Mouse (Mus musculus) forebrain, embryonic 14.5 days (tissue): ENCODE results near the gene 1700049E17Rik1. TPM values are rescaled to one million over a fixed set of nuclear protein-coding genes. Genes with fewer than 3 reads are reported as not detected.
"Not testable (repeated sequence)": the region's sequence is repeated elsewhere in the genome, so short reads cannot be mapped to it uniquely, and the experiment has no call there.

Experiments used
- ATAC-seq: fragments of 200-750 bp; cut with Nextera tagmentation; 2 replicates; pipeline ENCODE4 v1.8.0; 2017; ENCODE audit warnings: mild to moderate bottlenecking, moderate library complexity
- DNase-seq: peaks from one replicate; pipeline ENCODE4 v3.0.0-alpha.2; 2015; ENCODE audit warnings: low spot score
- H3K27ac ChIP-seq: fragments of 300-500 bp; sonication (generic); 2 replicates; pipeline ENCODE4 v1.5.1; 2014; ENCODE audit warnings: low read depth, mild to moderate bottlenecking, control low read depth, low read length, moderate library complexity
- H3K27me3 ChIP-seq: fragments of 300-500 bp; sonication (generic); replicated peaks from 2 replicates; pipeline ENCODE4 v1.6.1; 2014; ENCODE audit warnings: low read length, control low read depth, mixed read lengths; ENCODE audit not compliant: control insufficient read depth, insufficient read depth
- H3K36me3 ChIP-seq: fragments of 300-500 bp; sonication (generic); 2 replicates; pipeline ENCODE4 v1.6.1; 2014; ENCODE audit warnings: low read length, control low read depth; ENCODE audit not compliant: control insufficient read depth, insufficient read depth
- H3K4me1 ChIP-seq: fragments of 300-500 bp; sonication (generic); 2 replicates; pipeline ENCODE4 v1.6.1; 2014; ENCODE audit warnings: antibody characterized with exemption, low read length, control low read depth; ENCODE audit not compliant: control insufficient read depth, insufficient read depth
- H3K4me2 ChIP-seq: fragments of 300-500 bp; sonication (generic); 2 replicates; pipeline ENCODE4 v1.6.1; 2014; ENCODE audit warnings: mild to moderate bottlenecking, control low read depth, low read length
- H3K4me3 ChIP-seq: fragments of 300-500 bp; sonication (generic); 2 replicates; pipeline ENCODE4 v1.5.1; 2014; ENCODE audit warnings: low read depth, low read length, control low read depth
- H3K9ac ChIP-seq: fragments of 300-500 bp; sonication (generic); 2 replicates; pipeline ENCODE4 v1.6.1; 2014; ENCODE audit warnings: mild to moderate bottlenecking, low read length, control low read depth, moderate library complexity
- H3K9me3 ChIP-seq: fragments of 300-500 bp; sonication (generic); replicated peaks from 2 replicates; pipeline ENCODE4 v1.6.1; 2016; ENCODE audit warnings: low read length, control low read depth, mixed read lengths; ENCODE audit not compliant: control insufficient read depth
- WGBS: fragments of 180-500 bp; shearing (Covaris S2); extraction: QIAGEN DNeasy Blood & Tissue Kit; methylation state at CpG from one replicate; pipeline ENCODE4 v1.1.7; 2014; 5-methylcytosine and 5-hydroxymethylcytosine counted together
- polyA plus RNA-seq: library from polyadenylated mRNA; unstranded; fragments of >200 nt; fragmentation: Nextera tagmentation; extraction: Ambion mirVana; gene quantifications from 2 replicates; pipeline ENCODE4 v1.2.1, GENCODE M21; 2014

1700049E17Rik1 gene
- polyA plus RNA-seq = not detected in 2 replicates

GRCm38 (mm10) chr14:41924649-41925048 is at the start of gene 1700049E17Rik1:
1700049E17Rik1 (plus strand) TSS chr14:41924949.
- H3K4me3 ChIP-seq, H3K9ac ChIP-seq, H3K4me2 ChIP-seq, ATAC-seq, H3K4me1 ChIP-seq, H3K27ac ChIP-seq, H3K9me3 ChIP-seq, H3K27me3 ChIP-seq, H3K36me3 ChIP-seq, DNase-seq: not testable (repeated sequence)
- WGBS = no CpG with 5 or more reads among the region's 1 CpGs

GRCm38 (mm10) chr14:41907190-41907589 is 17.6 kb upstream of the 1700049E17Rik1 start, which contains the start of gene Gm7980:
Gm7980 (minus strand) TSS chr14:41907290.
- H3K27ac ChIP-seq, DNase-seq, ATAC-seq, H3K27me3 ChIP-seq, H3K4me1 ChIP-seq, H3K9ac ChIP-seq, H3K4me3 ChIP-seq, H3K9me3 ChIP-seq, H3K36me3 ChIP-seq, H3K4me2 ChIP-seq: not testable (repeated sequence)
- no CpG with 5 or more reads among the region's 2 CpGs for WGBS

GRCm38 (mm10) chr14:41943695-41944094 is 18.9 kb downstream of the 1700049E17Rik1 start, which contains the start of gene 1700024B05Rik:
1700024B05Rik (plus strand) TSS chr14:41943995.
- not testable (repeated sequence) for H3K36me3 ChIP-seq, DNase-seq, H3K4me3 ChIP-seq, H3K4me2 ChIP-seq, ATAC-seq, H3K4me1 ChIP-seq, H3K9me3 ChIP-seq, H3K27me3 ChIP-seq, H3K27ac ChIP-seq, H3K9ac ChIP-seq
- 87% methylated on average over 1 of the region's 2 CpGs for WGBS

GRCm38 (mm10) chr14:41964095-41964494 is 39.3 kb downstream of the 1700049E17Rik1 start:
- not testable (repeated sequence) for H3K36me3 ChIP-seq, H3K4me1 ChIP-seq, H3K27ac ChIP-seq, DNase-seq, ATAC-seq, H3K27me3 ChIP-seq, H3K9ac ChIP-seq, H3K4me3 ChIP-seq, H3K4me2 ChIP-seq, H3K9me3 ChIP-seq
- WGBS = 63% methylated on average over 4 of the region's 4 CpGs

- not testable (repeated sequence) for H3K4me3 ChIP-seq, H3K36me3 ChIP-seq, H3K4me1 ChIP-seq, H3K4me2 ChIP-seq, DNase-seq, H3K9me3 ChIP-seq, H3K9ac ChIP-seq, H3K27me3 ChIP-seq, H3K27ac ChIP-seq, ATAC-seq
- 52% methylated on average over 1 of the region's 1 CpGs for WGBS
Measured at GRCm38 (mm10) chr14:41967827-41968226, 43.1 kb downstream of the 1700049E17Rik1 start, which contains the start of gene Gm6401. Gm6401 (minus strand) TSS chr14:41967927.

- not testable (repeated sequence) for H3K36me3 ChIP-seq, ATAC-seq, H3K9me3 ChIP-seq, DNase-seq, H3K27ac ChIP-seq, H3K4me3 ChIP-seq, H3K9ac ChIP-seq, H3K27me3 ChIP-seq, H3K4me1 ChIP-seq, H3K4me2 ChIP-seq
- WGBS = 66% methylated on average over 3 of the region's 3 CpGs
Measured at GRCm38 (mm10) chr14:41968596-41968995, 43.8 kb downstream of the 1700049E17Rik1 start.

Other genes with a start within 250 kb of the 1700049E17Rik1 start
- gene Gm8068, start 223.1 kb upstream of the 1700049E17Rik1 start, polyA plus RNA-seq = not detected in 2 replicates
- not detected in 2 replicates for gene Gm7929, start 174.3 kb upstream of the 1700049E17Rik1 start, polyA plus RNA-seq
- gene Gm47189, start 152.5 kb upstream of the 1700049E17Rik1 start, polyA plus RNA-seq = not detected in 2 replicates
- gene Gm7980, start 17.7 kb upstream of the 1700049E17Rik1 start, polyA plus RNA-seq = not detected in 2 replicates
- not detected in 2 replicates for gene 1700024B05Rik, start 19.0 kb downstream of the 1700049E17Rik1 start, polyA plus RNA-seq
- not detected in 2 replicates for gene Gm6401, start 43.0 kb downstream of the 1700049E17Rik1 start, polyA plus RNA-seq
- gene Gm3543, start 58.4 kb downstream of the 1700049E17Rik1 start, polyA plus RNA-seq = not detected in 2 replicates
- not detected in 2 replicates for gene Gm7951, start 192.4 kb downstream of the 1700049E17Rik1 start, polyA plus RNA-seq
- not detected in 2 replicates for gene Gm17027, start 237.7 kb downstream of the 1700049E17Rik1 start, polyA plus RNA-seq